Mouse (Mus musculus) cerebellum, adult 2 months (tissue): ENCODE measurements around the gene Adgrl2.

Experiments
- CTCF ChIP-seq: fragments of 200-500 bp; IDR thresholded peaks from 2 replicates; pipeline ENCODE4 v1.5.1; 2011; ENCODE audit warnings: low read depth, mild to moderate bottlenecking, control low read depth, low read length, moderate library complexity, borderline replicate concordance; ENCODE audit not compliant: insufficient read depth
- POLR2A ChIP-seq: fragments of 200-500 bp; IDR thresholded peaks from 2 replicates; pipeline ENCODE4 v1.6.1; 2011; ENCODE audit warnings: low read length, control low read depth, borderline replicate concordance; ENCODE audit not compliant: insufficient read depth

GRCm38 (mm10) chr3:148770310-148770709 is 220.0 kb downstream of the Adgrl2 start:
- TF ChIP-seq CTCF (no peak), POLR2A (no peak)
